Mouse (Mus musculus) E14TG2a.4 (cell line): ENCODE measurements around the gene 2310039H08Rik.

Experiments used
- CTCF ChIP-seq: conservative IDR thresholded peaks from 2 replicates; pipeline ENCODE4 v1.5.1; 2014; ENCODE audit warnings: low read length
- NANOG ChIP-seq: IDR thresholded peaks from 2 replicates; pipeline ENCODE4 v1.6.1; 2014; ENCODE audit warnings: borderline replicate concordance, low read length, mixed read lengths

GRCm38 (mm10) chr17:46808376-46808775, 35.9 kb downstream of the 2310039H08Rik start:
- no peak for TF ChIP-seq CTCF
- no peak for TF ChIP-seq NANOG
